Mouse (Mus musculus) liver, embryonic 14.5 days (tissue): ENCODE data around the gene Zdhhc7.

ENCODE experiments used
- CTCF ChIP-seq: IDR thresholded peaks from 2 replicates; pipeline ENCODE4 v1.5.1; 2016; ENCODE audit warnings: antibody characterized with exemption, low read depth, control low read depth
- EP300 ChIP-seq: IDR thresholded peaks from 2 replicates; pipeline ENCODE4 v1.6.1; 2016; ENCODE audit warnings: antibody characterized with exemption, low read depth

- TF ChIP-seq CTCF (no peak), EP300 (no peak)
These were observed 25.9 kb downstream of the Zdhhc7 start for GRCm38 (mm10) chr8:120075347-120075746.
